Mouse (Mus musculus): ENCODE data around the gene Ankrd13d. TPM values are rescaled to one million over a fixed set of nuclear protein-coding genes. Genes with fewer than 3 reads are reported as not detected.

Ankrd13d gene
- total and polyA plus RNA-seq, 2 experiments from 2014 or later: 0.40 to 2.1 TPM

GRCm38 (mm10) chr19:4247010-4247409, 35.9 kb downstream of the Ankrd13d start:
- no peak for DNase-seq (ENCODE audit: low spot score)
- no peak overlapping the region for H3K4me3 ChIP-seq (ENCODE audit: low read depth, low read length)
- H3K27ac ChIP-seq (ENCODE audit: low read depth): no peak overlapping the region
- no peaks in the 10 kb centered on the region for H3K9me3 ChIP-seq (replicated peaks; ENCODE audit: control insufficient read depth, low read length)
- H3K4me1 ChIP-seq (ENCODE audit: control insufficient read depth, insufficient read depth): no peaks in the 10 kb centered on the region
- no peak overlapping the region for H3K9ac ChIP-seq (replicated peaks; ENCODE audit: low read depth, low read length)
- no peak for ATAC-seq (ENCODE audit: insufficient read depth, low read depth)
- no peak overlapping the region for H3K4me2 ChIP-seq (ENCODE audit: low read depth, low read length)
- no peaks in the 10 kb centered on the region for H3K36me3 ChIP-seq (replicated peaks; ENCODE audit: control insufficient read depth, insufficient read depth, low read length)
- TF ChIP-seq CTCF (IDR thresholded peaks at IDR 0.05; ENCODE audit: low read depth): 0 out of 2 replicates have a peak, but pooled peaks have one; percentile 7
- TF ChIP-seq EP300 (IDR thresholded peaks at IDR 0.05; ENCODE audit: low read depth): no peak
- H3K27me3 ChIP-seq (ENCODE audit: control insufficient read depth, insufficient read depth, low read length): no peaks in the 10 kb centered on the region
- 42% methylated on average over 1 of the region's 1 CpGs for WGBS

GRCm38 (mm10) chr19:4244775-4245174, 38.2 kb downstream of the Ankrd13d start:
- 77% methylated on average over 6 of the region's 6 CpGs for WGBS
- Histone ChIP-seq H3K27me3 (ENCODE audit: control insufficient read depth, insufficient read depth, low read length) (no peaks in the 10 kb centered on the region), H3K36me3 (replicated peaks; ENCODE audit: control insufficient read depth, insufficient read depth, low read length) (no peaks in the 10 kb centered on the region), H3K4me2 (ENCODE audit: low read depth, low read length) (no peak overlapping the region), H3K27ac (ENCODE audit: low read depth) (no peak overlapping the region), H3K4me3 (ENCODE audit: low read depth, low read length) (no peak overlapping the region), H3K9me3 (replicated peaks; ENCODE audit: control insufficient read depth, low read length) (no peaks in the 10 kb centered on the region), H3K9ac (replicated peaks; ENCODE audit: low read depth, low read length) (no peak overlapping the region), H3K4me1 (ENCODE audit: control insufficient read depth, insufficient read depth) (no peaks in the 10 kb centered on the region)
- DNase-seq (ENCODE audit: low spot score) (no peak), ATAC-seq (ENCODE audit: insufficient read depth, low read depth) (no peak)
- no peak for TF ChIP-seq EP300 (IDR thresholded peaks at IDR 0.05; ENCODE audit: low read depth)
- no peak for TF ChIP-seq CTCF (IDR thresholded peaks at IDR 0.05; ENCODE audit: low read depth)

DNA sequence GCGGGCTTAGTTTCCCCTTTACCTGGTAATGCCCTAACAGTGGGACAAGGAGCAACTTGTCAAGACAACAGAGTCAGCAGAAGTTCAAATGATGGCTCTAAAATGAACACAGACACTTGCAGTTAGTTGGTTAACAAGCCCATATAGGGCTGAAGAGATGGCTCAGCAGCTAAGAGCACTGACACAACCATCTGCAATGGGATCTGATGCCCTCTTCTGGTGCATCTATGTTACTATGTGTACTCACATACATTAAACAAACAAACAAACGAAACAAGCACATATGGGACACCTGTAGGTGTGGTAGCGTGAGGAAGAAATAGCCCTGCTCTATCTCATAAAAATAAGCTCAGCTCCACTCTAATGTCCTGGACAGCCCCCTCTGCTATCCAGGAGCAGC, 40.5 kb downstream of the Ankrd13d start:
- no peaks in the 10 kb centered on the region for H3K27me3 ChIP-seq (ENCODE audit: control insufficient read depth, insufficient read depth, low read length)
- H3K4me1 ChIP-seq (ENCODE audit: control insufficient read depth, insufficient read depth): no peaks in the 10 kb centered on the region
- no peak overlapping the region for H3K27ac ChIP-seq (ENCODE audit: low read depth)
- H3K4me2 ChIP-seq (ENCODE audit: low read depth, low read length): no peak overlapping the region
- no peak overlapping the region for H3K9ac ChIP-seq (replicated peaks; ENCODE audit: low read depth, low read length)
- 70% methylated on average over 3 of the region's 3 CpGs for WGBS
- ATAC-seq (ENCODE audit: insufficient read depth, low read depth) (no peak), DNase-seq (ENCODE audit: low spot score) (no peak)
- no peaks in the 10 kb centered on the region for H3K9me3 ChIP-seq (replicated peaks; ENCODE audit: control insufficient read depth, low read length)
- TF ChIP-seq EP300 (IDR thresholded peaks at IDR 0.05; ENCODE audit: low read depth) (no peak), CTCF (IDR thresholded peaks at IDR 0.05; ENCODE audit: low read depth) (peak; percentile 27)
- H3K36me3 ChIP-seq (replicated peaks; ENCODE audit: control insufficient read depth, insufficient read depth, low read length): no peaks in the 10 kb centered on the region
- H3K4me3 ChIP-seq (ENCODE audit: low read depth, low read length): no peak overlapping the region

DNA sequence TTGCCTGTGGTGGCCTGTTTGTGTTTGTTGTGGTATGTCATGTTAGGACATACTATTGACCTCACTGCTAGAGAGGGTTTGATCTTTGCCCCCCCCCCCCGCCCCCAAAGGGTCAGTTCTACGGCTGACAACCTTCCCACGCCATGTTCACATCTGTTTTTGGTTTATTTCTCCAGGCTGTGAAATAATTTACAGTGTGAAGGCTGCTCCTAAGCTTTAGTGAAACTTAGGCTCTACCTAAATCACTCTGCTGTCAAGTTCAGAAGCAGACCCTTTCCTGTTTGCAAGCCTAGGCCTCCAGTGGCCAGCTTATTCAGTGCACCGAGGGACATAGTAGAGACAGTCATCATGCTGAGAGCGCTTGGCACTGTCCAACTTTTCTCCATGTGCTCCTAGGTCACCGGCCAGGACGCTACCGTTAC, 42.7 kb downstream of the Ankrd13d start:
- Histone ChIP-seq H3K9ac (replicated peaks; ENCODE audit: low read depth, low read length) (no peak overlapping the region), H3K9me3 (replicated peaks; ENCODE audit: control insufficient read depth, low read length) (no peaks in the 10 kb centered on the region), H3K27ac (ENCODE audit: low read depth) (no peak overlapping the region), H3K4me1 (ENCODE audit: control insufficient read depth, insufficient read depth) (no peaks in the 10 kb centered on the region), H3K4me2 (ENCODE audit: low read depth, low read length) (no peak overlapping the region), H3K36me3 (replicated peaks; ENCODE audit: control insufficient read depth, insufficient read depth, low read length) (no peaks in the 10 kb centered on the region), H3K27me3 (ENCODE audit: control insufficient read depth, insufficient read depth, low read length) (no peaks in the 10 kb centered on the region), H3K4me3 (ENCODE audit: low read depth, low read length) (no peak overlapping the region)
- TF ChIP-seq CTCF (IDR thresholded peaks at IDR 0.05; ENCODE audit: low read depth): no peak
- TF ChIP-seq EP300 (IDR thresholded peaks at IDR 0.05; ENCODE audit: low read depth): no peak
- DNase-seq (ENCODE audit: low spot score): no peak
- no peak for ATAC-seq (ENCODE audit: insufficient read depth, low read depth)
- WGBS: 63% methylated on average over 8 of the region's 8 CpGs

DNA sequence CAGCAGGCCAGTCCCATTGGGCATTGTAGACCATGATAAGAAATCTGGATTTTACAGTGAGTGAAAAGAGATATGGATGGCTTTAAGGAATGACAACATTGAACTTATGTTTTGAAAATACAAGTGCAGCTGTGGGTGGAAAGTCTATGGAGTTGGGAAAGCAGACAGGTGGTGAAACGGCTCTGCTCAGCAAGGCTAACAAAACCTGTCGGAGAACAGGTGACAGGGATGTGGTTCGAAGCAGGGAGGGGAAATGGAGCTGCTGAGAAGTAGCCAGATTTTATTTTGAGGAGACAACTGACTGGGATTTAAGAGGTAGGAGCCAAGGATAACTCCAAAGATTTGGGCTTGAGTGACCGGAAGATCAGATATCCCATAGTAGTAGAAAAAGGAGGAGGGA, 48.4 kb downstream of the Ankrd13d start:
- no peaks in the 10 kb centered on the region for H3K36me3 ChIP-seq (replicated peaks; ENCODE audit: control insufficient read depth, insufficient read depth, low read length)
- H3K4me2 ChIP-seq (ENCODE audit: low read depth, low read length): no peak overlapping the region
- TF ChIP-seq EP300 (IDR thresholded peaks at IDR 0.05; ENCODE audit: low read depth): no peak
- no peak for TF ChIP-seq CTCF (IDR thresholded peaks at IDR 0.05; ENCODE audit: low read depth)
- H3K4me1 ChIP-seq (ENCODE audit: control insufficient read depth, insufficient read depth): peaks cover 5% of the 10 kb centered on the region; the same call in 1 of the 2 replicates
- 69% methylated on average over 4 of the region's 4 CpGs for WGBS
- no peaks in the 10 kb centered on the region for H3K9me3 ChIP-seq (replicated peaks; ENCODE audit: control insufficient read depth, low read length)
- no peak overlapping the region for H3K4me3 ChIP-seq (ENCODE audit: low read depth, low read length)
- ATAC-seq (ENCODE audit: insufficient read depth, low read depth) (no peak), DNase-seq (ENCODE audit: low spot score) (no peak)
- H3K9ac ChIP-seq (replicated peaks; ENCODE audit: low read depth, low read length): no peak overlapping the region
- H3K27me3 ChIP-seq (ENCODE audit: control insufficient read depth, insufficient read depth, low read length): no peaks in the 10 kb centered on the region
- H3K27ac ChIP-seq (ENCODE audit: low read depth): no peak overlapping the region

GRCm38 (mm10) chr19:4232651-4233050, 50.3 kb downstream of the Ankrd13d start:
- WGBS: 77% methylated on average over 7 of the region's 7 CpGs
- ATAC-seq (ENCODE audit: insufficient read depth, low read depth): no peak
- no peaks in the 10 kb centered on the region for H3K9me3 ChIP-seq (replicated peaks; ENCODE audit: control insufficient read depth, low read length)
- H3K27me3 ChIP-seq (ENCODE audit: control insufficient read depth, insufficient read depth, low read length): no peaks in the 10 kb centered on the region
- H3K4me3 ChIP-seq (ENCODE audit: low read depth, low read length): no peak overlapping the region
- peak overlapping the region; percentile 79 for H3K27ac ChIP-seq (ENCODE audit: low read depth)
- peak overlapping the region; percentile 80; the same call in 1 of the 2 replicates for H3K4me2 ChIP-seq (ENCODE audit: low read depth, low read length)
- no peaks in the 10 kb centered on the region for H3K36me3 ChIP-seq (replicated peaks; ENCODE audit: control insufficient read depth, insufficient read depth, low read length)
- peaks cover 5% of the 10 kb centered on the region; the same call in 1 of the 2 replicates for H3K4me1 ChIP-seq (ENCODE audit: control insufficient read depth, insufficient read depth)
- no peak for DNase-seq (ENCODE audit: low spot score)
- H3K9ac ChIP-seq (replicated peaks; ENCODE audit: low read depth, low read length): no peak overlapping the region; the same call in 1 of the 2 replicates
- TF ChIP-seq EP300 (IDR thresholded peaks at IDR 0.05; ENCODE audit: low read depth): no peak
- TF ChIP-seq CTCF (IDR thresholded peaks at IDR 0.05; ENCODE audit: low read depth): no peak; the same call in 1 of the 2 replicates

Measured in heart, postnatal 0 days (tissue).